Comparison of ENCODE assay signal across 7 mouse cellular contexts in the genomic region with DNA sequence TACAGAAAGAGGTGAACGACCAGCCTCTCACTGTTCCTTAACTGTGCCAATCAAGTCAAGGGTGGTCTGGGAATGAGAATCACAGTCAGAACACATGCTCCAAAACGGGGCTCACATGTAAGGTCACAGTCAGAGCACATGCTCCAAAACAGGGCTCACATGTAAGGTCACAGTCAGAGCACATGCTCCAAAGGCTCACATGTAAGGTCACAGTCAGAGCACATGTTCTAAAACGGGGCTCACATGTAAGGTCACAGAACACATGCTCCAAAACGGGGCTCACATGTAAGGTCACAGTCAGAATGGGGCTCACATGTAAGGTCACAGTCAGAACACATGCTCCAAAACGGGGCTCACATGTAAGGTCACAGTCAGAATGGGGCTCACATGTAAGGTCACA. TPM values are rescaled to one million over a fixed set of nuclear protein-coding genes. Genes with fewer than 3 reads are reported as not detected.
"Had no signal": no experiment of that assay in that cellular context is flagged by ENCODE, and none has a peak within 500 bp of the region (broad histone marks: within the 10 kb centered on the region; RNA-seq: fewer than 3 reads in every experiment).

No protein-coding gene starts in this region.

RNA-seq across cellular contexts. Expression of gene Aipl1, which starts 47.9 kb away (rescaled TPM):
- total RNA-seq: gastrocnemius, adult 18-20 months; gastrocnemius, adult 2 months; gastrocnemius, adult 8-10 months; gastrocnemius, postnatal 25 days; gastrocnemius, postnatal 36 days; heart, adult 18-20 months; heart, adult 2 months had no signal

RNA-seq across cellular contexts. Expression of gene Pimreg, which starts 52.4 kb away (rescaled TPM):
- total RNA-seq: gastrocnemius, adult 18-20 months; gastrocnemius, adult 2 months; gastrocnemius, adult 8-10 months had no signal
